Mouse (Mus musculus): ENCODE results near the gene Snrnp200.
"Not testable (repeated sequence)": the region's sequence is repeated elsewhere in the genome, so short reads cannot be mapped to it uniquely, and the experiment has no call there.

The Snrnp200 gene

GRCm38 (mm10) chr2:127252787-127253186 is 44.6 kb downstream of the Snrnp200 start:
- no peak for DNase-seq (ENCODE audit: low spot score in 2 of 2)

- no peak for DNase-seq (ENCODE audit: low spot score in 2 of 2)
Measured at GRCm38 (mm10) chr2:127254604-127255134, 46.5 kb downstream of the Snrnp200 start.

- no peak for DNase-seq (ENCODE audit: low spot score in 2 of 2)
Measured at GRCm38 (mm10) chr2:127255294-127255693, 47.1 kb downstream of the Snrnp200 start.

- no peak for DNase-seq (ENCODE audit: low spot score in 2 of 2)
Measured at GRCm38 (mm10) chr2:127259340-127259739, 51.2 kb downstream of the Snrnp200 start.

GRCm38 (mm10) chr2:127262480-127262879 is 54.3 kb downstream of the Snrnp200 start:
- no peak for DNase-seq (ENCODE audit: low spot score in 2 of 2)

- DNase-seq (ENCODE audit: low spot score in 2 of 2) = no peak
Measured at GRCm38 (mm10) chr2:127267854-127268253, 59.7 kb downstream of the Snrnp200 start.

GRCm38 (mm10) chr2:127269491-127270299 is 61.5 kb downstream of the Snrnp200 start, which contains the start of gene Stard7:
TSS of gene Stard7 (plus strand) at chr2:127270218.
- DNase-seq (ENCODE audit: low spot score in 2 of 2) = peak; percentile 97 to 98

GRCm38 (mm10) chr2:127270300-127271041 is 62.3 kb downstream of the Snrnp200 start:
- DNase-seq (ENCODE audit: low spot score in 2 of 2) = peak; percentile 88 to 93

GRCm38 (mm10) chr2:127271042-127271515 is 62.9 kb downstream of the Snrnp200 start:
- DNase-seq (ENCODE audit: low spot score in 2 of 2) = peak; percentile 47 to 69

- not testable (repeated sequence) for DNase-seq (ENCODE audit: low spot score in 2 of 2)
Measured at GRCm38 (mm10) chr2:127272049-127272448, 63.9 kb downstream of the Snrnp200 start.

- DNase-seq (ENCODE audit: low spot score in 2 of 2) = no peak
Measured at GRCm38 (mm10) chr2:127272806-127273205, 64.6 kb downstream of the Snrnp200 start.

GRCm38 (mm10) chr2:127274590-127274989 is 66.4 kb downstream of the Snrnp200 start:
- no peak for DNase-seq (ENCODE audit: low spot score in 2 of 2)

- no peak for DNase-seq (ENCODE audit: low spot score in 2 of 2)
Measured at GRCm38 (mm10) chr2:127275551-127276320, 67.5 kb downstream of the Snrnp200 start.

GRCm38 (mm10) chr2:127278162-127278561 is 70.0 kb downstream of the Snrnp200 start:
- DNase-seq (ENCODE audit: low spot score in 2 of 2) = no peak
